Mouse (Mus musculus) C2C12 (cell line): ENCODE data around the gene Mier3. TPM values are rescaled to one million over a fixed set of nuclear protein-coding genes. Genes with fewer than 3 reads are reported as not detected.

Source experiments
- H3K27me3 ChIP-seq: one replicate; pipeline ENCODE4 v1.6.1; 2011; ENCODE audit not compliant: control insufficient read depth, insufficient read depth, insufficient read length
- H3K36me3 ChIP-seq: one replicate; pipeline ENCODE4 v1.6.1; 2011; ENCODE audit not compliant: control insufficient read depth, insufficient read depth
- H3K4me3 ChIP-seq: one replicate; pipeline ENCODE4 v1.5.1; 2011; ENCODE audit warnings: mild to moderate bottlenecking, control low read depth; ENCODE audit not compliant: poor library complexity, insufficient read depth, severe bottlenecking
- H3K79me2 ChIP-seq: one replicate; pipeline ENCODE4 v1.6.1; 2011; ENCODE audit not compliant: control insufficient read depth, insufficient read depth
- H3K79me3 ChIP-seq: one replicate; pipeline ENCODE4 v1.6.1; 2011; ENCODE audit warnings: low read depth, control low read depth
- H3ac ChIP-seq: one replicate; pipeline ENCODE3; 2011; ENCODE audit warnings: low read depth; ENCODE audit not compliant: control insufficient read depth, insufficient read length
- CEBPB ChIP-seq: IDR thresholded peaks from one replicate; pipeline ENCODE4 v1.6.1; 2011; ENCODE audit warnings: low read depth, mild to moderate bottlenecking, control low read depth, moderate library complexity
- CTCF ChIP-seq: IDR thresholded peaks from one replicate; pipeline ENCODE4 v1.5.1; 2011; ENCODE audit not compliant: control insufficient read depth, insufficient read depth, insufficient read length
- FOSL1 ChIP-seq: IDR thresholded peaks from one replicate; pipeline ENCODE4 v1.8.0; 2011; ENCODE audit warnings: mild to moderate bottlenecking, low read length; ENCODE audit not compliant: poor library complexity, insufficient read depth, severe bottlenecking
- MAX ChIP-seq: IDR thresholded peaks from one replicate; pipeline ENCODE4 v1.6.1; 2011; ENCODE audit warnings: mild to moderate bottlenecking, control low read depth
- MYOD1 ChIP-seq: IDR thresholded peaks from one replicate; pipeline ENCODE4 v1.6.1; 2011; ENCODE audit warnings: low read depth; ENCODE audit not compliant: control insufficient read depth, insufficient read length
- MYOG ChIP-seq: IDR thresholded peaks from one replicate; pipeline ENCODE4 v1.6.1; 2011; ENCODE audit not compliant: control insufficient read depth, insufficient read length; ENCODE audit errors: extremely low read depth
- USF1 ChIP-seq: IDR thresholded peaks from one replicate; pipeline ENCODE4 v1.6.1; 2011; ENCODE audit warnings: low read depth, mild to moderate bottlenecking, control low read depth, moderate library complexity
- polyA plus RNA-seq: library from polyadenylated mRNA; unstranded; fragments of >200 nt; fragmentation: generic; extraction: Trizol; gene quantifications from one replicate; pipeline ENCODE4 v1.2.1, GENCODE M21; 2012; ENCODE audit warnings: missing spikeins

The Mier3 gene
- polyA plus RNA-seq, 1 experiment: 2.8 TPM

- H3K36me3 ChIP-seq: no peaks in the 10 kb centered on the region
- H3K27me3 ChIP-seq: peaks cover 8% of the 10 kb centered on the region
- no peak overlapping the region for H3K4me3 ChIP-seq
- no peaks in the 10 kb centered on the region for H3K79me2 ChIP-seq
- no peaks in the 10 kb centered on the region for H3K79me3 ChIP-seq
- TF ChIP-seq CEBPB (no peak), MYOG (no peak), CTCF (no peak), MYOD1 (no peak), FOSL1 (no peak)
- no peak overlapping the region for H3ac ChIP-seq
These were observed 29.8 kb upstream of the Mier3 start for GRCm38 (mm10) chr13:111651020-111651419.

GRCm38 (mm10) chr13:111655273-111655672, 25.5 kb upstream of the Mier3 start:
- TF ChIP-seq MYOD1 (no peak), CTCF (no peak), FOSL1 (no peak), CEBPB (no peak), MYOG (no peak), USF1 (no peak), MAX (no peak)
- no peaks in the 10 kb centered on the region for H3K79me2 ChIP-seq
- no peaks in the 10 kb centered on the region for H3K36me3 ChIP-seq
- no peak overlapping the region for H3ac ChIP-seq
- H3K27me3 ChIP-seq: peaks cover 8% of the 10 kb centered on the region
- H3K79me3 ChIP-seq: no peaks in the 10 kb centered on the region
- no peak overlapping the region for H3K4me3 ChIP-seq

GRCm38 (mm10) chr13:111655856-111656255, 24.9 kb upstream of the Mier3 start:
- TF ChIP-seq MYOD1 (no peak), FOSL1 (no peak), USF1 (no peak), MAX (no peak), MYOG (no peak), CEBPB (no peak), CTCF (no peak)
- Histone ChIP-seq H3K4me3 (no peak overlapping the region), H3K36me3 (no peaks in the 10 kb centered on the region), H3ac (no peak overlapping the region), H3K79me2 (no peaks in the 10 kb centered on the region), H3K27me3 (peaks cover 8% of the 10 kb centered on the region), H3K79me3 (no peaks in the 10 kb centered on the region)

- TF ChIP-seq MYOG: no peak
- TF ChIP-seq FOSL1: no peak
- no peak for TF ChIP-seq MAX
- TF ChIP-seq CTCF: no peak
- TF ChIP-seq USF1: no peak
- no peak for TF ChIP-seq CEBPB
- no peak for TF ChIP-seq MYOD1
- H3K79me3 ChIP-seq: no peaks in the 10 kb centered on the region
- no peak overlapping the region for H3ac ChIP-seq
- H3K4me3 ChIP-seq: no peak overlapping the region
- H3K79me2 ChIP-seq: no peaks in the 10 kb centered on the region
- no peaks in the 10 kb centered on the region for H3K36me3 ChIP-seq
- peaks cover 8% of the 10 kb centered on the region for H3K27me3 ChIP-seq
These were observed 24.5 kb upstream of the Mier3 start for GRCm38 (mm10) chr13:111656309-111656708.

- Histone ChIP-seq H3K27me3 (peaks cover 8% of the 10 kb centered on the region), H3ac (no peak overlapping the region), H3K36me3 (no peaks in the 10 kb centered on the region), H3K79me2 (no peaks in the 10 kb centered on the region), H3K4me3 (no peak overlapping the region), H3K79me3 (no peaks in the 10 kb centered on the region)
- no peak for TF ChIP-seq CTCF
- TF ChIP-seq MYOD1: no peak
- TF ChIP-seq CEBPB: no peak
- no peak for TF ChIP-seq MAX
- no peak for TF ChIP-seq USF1
- TF ChIP-seq MYOG: no peak
- TF ChIP-seq FOSL1: no peak
These were observed 24.0 kb upstream of the Mier3 start for GRCm38 (mm10) chr13:111656769-111657168.
